Mouse (Mus musculus) hindbrain, postnatal 0 days (tissue): ENCODE results near the gene Rtkn2. TPM values are rescaled to one million over a fixed set of nuclear protein-coding genes. Genes with fewer than 3 reads are reported as not detected.

Source experiments
- ATAC-seq: fragments of 200-750 bp; cut with Nextera tagmentation; 2 replicates; pipeline ENCODE4 v1.8.0; 2017; ENCODE audit warnings: mild to moderate bottlenecking, moderate TSS enrichment, moderate library complexity
- DNase-seq: peaks from one replicate; pipeline ENCODE4 v3.0.0-alpha.2; 2015; ENCODE audit warnings: low spot score
- H3K27ac ChIP-seq: fragments of 300-500 bp; sonication (generic); 2 replicates; pipeline ENCODE4 v1.5.1; 2014; ENCODE audit warnings: mild to moderate bottlenecking
- H3K27me3 ChIP-seq: fragments of 300-500 bp; sonication (generic); 2 replicates; pipeline ENCODE4 v1.6.1; 2014; ENCODE audit warnings: low read length, mixed read lengths; ENCODE audit not compliant: insufficient read depth
- H3K36me3 ChIP-seq: fragments of 300-500 bp; sonication (generic); 2 replicates; pipeline ENCODE4 v1.6.1; 2014; ENCODE audit warnings: low read length, mixed read lengths; ENCODE audit not compliant: insufficient read depth
- H3K4me1 ChIP-seq: fragments of 300-500 bp; sonication (generic); 2 replicates; pipeline ENCODE4 v1.6.1; 2014; ENCODE audit warnings: antibody characterized with exemption, low read length, mixed read lengths; ENCODE audit not compliant: insufficient read depth
- H3K4me2 ChIP-seq: fragments of 300-500 bp; sonication (generic); 2 replicates; pipeline ENCODE4 v1.6.1; 2014; ENCODE audit warnings: low read depth, mild to moderate bottlenecking, low read length, moderate library complexity, mixed read lengths
- H3K4me3 ChIP-seq: fragments of 300-500 bp; sonication (generic); 2 replicates; pipeline ENCODE4 v1.5.1; 2014; ENCODE audit warnings: low read length
- H3K9ac ChIP-seq: fragments of 300-500 bp; sonication (generic); replicated peaks from 2 replicates; pipeline ENCODE4 v1.6.1; 2014; ENCODE audit warnings: mild to moderate bottlenecking, low read length, moderate library complexity, mixed read lengths
- H3K9me3 ChIP-seq: fragments of 300-500 bp; sonication (generic); 2 replicates; pipeline ENCODE4 v1.6.1; 2016; ENCODE audit warnings: low read length, mixed read lengths
- CTCF ChIP-seq: IDR thresholded peaks from 2 replicates; pipeline ENCODE4 v1.5.1; 2016; ENCODE audit warnings: antibody characterized with exemption, control low read depth, low read depth
- WGBS: fragments of 180-500 bp; shearing (Covaris S2); extraction: QIAGEN DNeasy Blood & Tissue Kit; methylation state at CpG from one replicate; pipeline ENCODE4 v1.1.7; 2014; 5-methylcytosine and 5-hydroxymethylcytosine counted together
- polyA plus RNA-seq: library from polyadenylated mRNA; unstranded; fragments of >200 nt; fragmentation: Nextera tagmentation; extraction: Ambion mirVana; gene quantifications from 2 replicates; pipeline ENCODE4 v1.2.1, GENCODE M21; 2015
- total RNA-seq: library from RNA; depleted of rRNA; stranded (reverse); fragments of >200 nt; gene quantifications from 2 replicates; pipeline ENCODE4 v1.2.3, GENCODE M21; 2014

Rtkn2 gene
- total and polyA plus RNA-seq, 2 experiments from 2014 or later: 5.4 to 6.4 TPM

GRCm38 (mm10) chr10:68038997-68039624 is 59.7 kb downstream of the Rtkn2 start:
- Histone ChIP-seq H3K9ac (0 out of 2 replicates have a peak overlapping the region, but pooled peaks have one; percentile 3), H3K36me3 (no peaks in the 10 kb centered on the region), H3K4me3 (no peak overlapping the region), H3K9me3 (no peaks in the 10 kb centered on the region), H3K27ac (no peak overlapping the region), H3K4me1 (no peaks in the 10 kb centered on the region), H3K27me3 (no peaks in the 10 kb centered on the region), H3K4me2 (peak overlapping the region; percentile 21; the same call in 1 of the 2 replicates)
- WGBS: 34% methylated on average over 8 of the region's 8 CpGs
- TF ChIP-seq CTCF: no peak
- DNase-seq (no peak), ATAC-seq (no peak)

GRCm38 (mm10) chr10:68039641-68040205 is 60.4 kb downstream of the Rtkn2 start:
- DNase-seq: peak; percentile 30
- no peak overlapping the region for H3K27ac ChIP-seq
- H3K36me3 ChIP-seq: no peaks in the 10 kb centered on the region
- H3K27me3 ChIP-seq: no peaks in the 10 kb centered on the region
- 47% methylated on average over 14 of the region's 14 CpGs for WGBS
- H3K4me3 ChIP-seq: no peak overlapping the region
- peak; percentile 49; the same call in 1 of the 2 replicates for ATAC-seq
- peak overlapping the region; percentile 21; the same call in 1 of the 2 replicates for H3K4me2 ChIP-seq
- H3K9ac ChIP-seq: 0 out of 2 replicates have a peak overlapping the region, but pooled peaks have one; percentile 3
- no peak for TF ChIP-seq CTCF
- H3K9me3 ChIP-seq: no peaks in the 10 kb centered on the region
- no peaks in the 10 kb centered on the region for H3K4me1 ChIP-seq

GRCm38 (mm10) chr10:68040394-68040793 is 61.0 kb downstream of the Rtkn2 start:
- Histone ChIP-seq H3K36me3 (no peaks in the 10 kb centered on the region), H3K4me3 (no peak overlapping the region), H3K27me3 (no peaks in the 10 kb centered on the region), H3K4me1 (no peaks in the 10 kb centered on the region), H3K27ac (no peak overlapping the region), H3K9me3 (no peaks in the 10 kb centered on the region), H3K4me2 (no peak overlapping the region), H3K9ac (no peak overlapping the region)
- DNase-seq: no peak
- ATAC-seq: no peak
- WGBS: 86% methylated on average over 6 of the region's 6 CpGs
- TF ChIP-seq CTCF: no peak

- DNase-seq: no peak
- no peaks in the 10 kb centered on the region for H3K36me3 ChIP-seq
- no peak for TF ChIP-seq CTCF
- H3K4me2 ChIP-seq: no peak overlapping the region
- no peaks in the 10 kb centered on the region for H3K9me3 ChIP-seq
- H3K27ac ChIP-seq: no peak overlapping the region
- no peak overlapping the region for H3K4me3 ChIP-seq
- WGBS: 26% methylated on average over 6 of the region's 6 CpGs
- H3K27me3 ChIP-seq: no peaks in the 10 kb centered on the region
- ATAC-seq: no peak
- no peak overlapping the region for H3K9ac ChIP-seq
- no peaks in the 10 kb centered on the region for H3K4me1 ChIP-seq
Measured at GRCm38 (mm10) chr10:68043973-68044372, 64.6 kb downstream of the Rtkn2 start.

DNA sequence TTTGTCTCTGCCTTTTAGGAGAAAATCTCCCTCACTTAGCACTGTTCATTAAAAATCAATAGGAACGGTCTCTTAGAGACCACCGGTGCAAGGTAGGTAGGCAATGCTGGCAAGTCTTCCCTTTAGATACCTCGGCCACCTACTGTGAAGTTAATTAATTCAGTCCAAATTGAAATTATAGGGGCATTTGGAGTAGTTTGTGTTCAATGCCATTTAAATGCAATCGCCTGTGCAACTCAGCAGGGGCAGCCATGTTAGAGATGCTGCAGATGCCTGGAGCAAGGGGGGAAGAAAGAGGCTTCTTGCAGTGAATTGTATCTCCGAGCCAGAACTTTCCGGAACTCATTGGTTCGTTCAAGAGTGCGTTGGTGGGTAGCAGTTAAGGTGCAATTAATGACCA is 65.5 kb downstream of the Rtkn2 start:
- Histone ChIP-seq H3K36me3 (no peaks in the 10 kb centered on the region), H3K4me3 (no peak overlapping the region), H3K9ac (no peak overlapping the region), H3K9me3 (no peaks in the 10 kb centered on the region), H3K4me2 (no peak overlapping the region), H3K4me1 (no peaks in the 10 kb centered on the region), H3K27me3 (no peaks in the 10 kb centered on the region), H3K27ac (no peak overlapping the region)
- DNase-seq (peak; percentile 55), ATAC-seq (peak; percentile 47; the same call in 1 of the 2 replicates)
- WGBS: 40% methylated on average over 8 of the region's 8 CpGs
- TF ChIP-seq CTCF: no peak

GRCm38 (mm10) chr10:68048641-68049305 is 69.4 kb downstream of the Rtkn2 start:
- H3K9me3 ChIP-seq: no peaks in the 10 kb centered on the region
- no peak overlapping the region for H3K4me2 ChIP-seq
- H3K36me3 ChIP-seq: no peaks in the 10 kb centered on the region
- ATAC-seq (no peak), DNase-seq (no peak)
- H3K27me3 ChIP-seq: no peaks in the 10 kb centered on the region
- no peak overlapping the region for H3K9ac ChIP-seq
- no peak for TF ChIP-seq CTCF
- no peak overlapping the region for H3K27ac ChIP-seq
- no peaks in the 10 kb centered on the region for H3K4me1 ChIP-seq
- H3K4me3 ChIP-seq: no peak overlapping the region
- 93% methylated on average over 8 of the region's 8 CpGs for WGBS

DNA sequence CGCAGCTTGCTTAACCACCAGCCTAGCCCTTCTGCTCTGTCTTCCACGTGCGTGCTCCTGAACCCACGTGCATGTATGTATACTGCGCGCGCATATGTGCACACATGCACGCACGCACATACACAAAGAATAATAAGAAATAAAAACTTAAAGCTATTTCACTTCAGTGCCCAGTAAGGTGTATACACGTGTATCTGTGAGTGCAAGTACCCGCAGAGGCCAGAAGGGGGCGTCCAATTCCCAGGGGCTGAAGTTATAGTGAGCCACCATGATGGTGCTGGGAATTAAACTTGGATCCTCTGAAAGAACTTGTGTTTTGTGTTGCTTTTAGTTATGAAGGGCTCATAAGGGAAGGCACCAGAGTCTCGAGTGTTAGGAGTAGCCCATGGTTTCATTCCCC is 71.5 kb downstream of the Rtkn2 start:
- Histone ChIP-seq H3K36me3 (no peaks in the 10 kb centered on the region), H3K4me3 (no peak overlapping the region), H3K27me3 (no peaks in the 10 kb centered on the region), H3K27ac (no peak overlapping the region), H3K9ac (no peak overlapping the region), H3K4me1 (no peaks in the 10 kb centered on the region), H3K9me3 (no peaks in the 10 kb centered on the region), H3K4me2 (no peak overlapping the region)
- DNase-seq (no peak), ATAC-seq (no peak)
- TF ChIP-seq CTCF: 0 out of 2 replicates have a peak, but pooled peaks have one; percentile 11
- WGBS: 94% methylated on average over 13 of the region's 13 CpGs
